Mouse (Mus musculus): ENCODE measurements at regions not wholly inside any gene's neighbourhood (a gene's known extent, or its start where the extent isn't known, plus 50 kb on each side); places are given as distances from the start of the nearest gene placed in this dataset.

DNA sequence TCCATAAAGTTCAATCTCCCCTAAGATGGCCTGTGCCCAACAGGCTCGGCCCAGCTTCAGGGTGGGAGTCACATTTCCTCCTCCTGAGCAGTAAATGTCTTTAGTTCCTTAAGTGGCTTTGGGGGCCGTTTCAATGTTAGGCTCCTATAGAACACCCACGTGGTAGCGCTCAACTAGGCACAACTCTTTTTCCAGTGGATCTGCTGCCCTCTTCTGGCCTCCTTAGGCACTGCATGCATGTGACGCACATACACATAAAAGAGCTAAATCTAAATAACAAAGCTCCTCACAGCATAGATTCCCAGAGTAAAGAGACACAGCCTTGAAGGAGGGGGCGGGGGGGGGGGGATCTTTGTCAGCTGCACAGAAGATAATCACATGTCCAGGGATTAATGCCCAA lies 233.6 kb downstream of the Agtpbp1 start:
- TF ChIP-seq POLR2A (IDR thresholded peaks at IDR 0.05; ENCODE audit: control insufficient read depth, extremely low read depth, insufficient read depth, low read length, poor library complexity): no peak
- no peak for TF ChIP-seq CTCF (IDR thresholded peaks at IDR 0.05; ENCODE audit: borderline replicate concordance, control insufficient read depth, extremely low read depth, insufficient read depth, low read length, poor library complexity)

Data from thymus, adult 2 months (tissue).